Mouse (Mus musculus) lung, embryonic 14.5 days (tissue): ENCODE measurements around the gene Cops8. TPM values are rescaled to one million over a fixed set of nuclear protein-coding genes. Genes with fewer than 3 reads are reported as not detected.

ENCODE experiments used
- ATAC-seq: fragments of 200-750 bp; cut with Nextera tagmentation; 2 replicates; pipeline ENCODE4 v1.8.0; 2017; ENCODE audit warnings: mild to moderate bottlenecking, moderate TSS enrichment, moderate library complexity; ENCODE audit not compliant: insufficient read depth
- DNase-seq: peaks from one replicate; pipeline ENCODE4 v3.0.0-alpha.2; 2015
- H3K27ac ChIP-seq: fragments of 300-500 bp; sonication (generic); 2 replicates; pipeline ENCODE4 v1.5.1; 2014; ENCODE audit warnings: low read depth, mild to moderate bottlenecking, moderate library complexity
- H3K27me3 ChIP-seq: fragments of 300-500 bp; sonication (generic); 2 replicates; pipeline ENCODE4 v1.6.1; 2014; ENCODE audit warnings: low read length, control low read depth; ENCODE audit not compliant: insufficient read depth
- H3K36me3 ChIP-seq: fragments of 300-500 bp; sonication (generic); 2 replicates; pipeline ENCODE4 v1.6.1; 2014; ENCODE audit warnings: control low read depth; ENCODE audit not compliant: insufficient read depth
- H3K4me1 ChIP-seq: fragments of 300-500 bp; sonication (generic); 2 replicates; pipeline ENCODE4 v1.6.1; 2014; ENCODE audit warnings: antibody characterized with exemption, control low read depth; ENCODE audit not compliant: insufficient read depth
- H3K4me2 ChIP-seq: fragments of 300-500 bp; sonication (generic); 2 replicates; pipeline ENCODE4 v1.6.1; 2014; ENCODE audit warnings: mild to moderate bottlenecking
- H3K4me3 ChIP-seq: fragments of 300-500 bp; sonication (generic); 2 replicates; pipeline ENCODE4 v1.5.1; 2014; ENCODE audit warnings: low read depth, low read length
- H3K9ac ChIP-seq: fragments of 300-500 bp; sonication (generic); 2 replicates; pipeline ENCODE4 v1.6.1; 2014
- H3K9me3 ChIP-seq: fragments of 300-500 bp; sonication (generic); 2 replicates; pipeline ENCODE4 v1.6.1; 2016; ENCODE audit warnings: low read depth, low read length, control low read depth
- CTCF ChIP-seq: IDR thresholded peaks from 2 replicates; pipeline ENCODE4 v1.5.1; 2016; ENCODE audit warnings: antibody characterized with exemption, low read depth
- WGBS: fragments of 180-500 bp; shearing (Covaris S2); extraction: QIAGEN DNeasy Blood & Tissue Kit; methylation state at CpG from one replicate; pipeline ENCODE4 v1.1.7; 2014; 5-methylcytosine and 5-hydroxymethylcytosine counted together
- polyA plus RNA-seq: library from polyadenylated mRNA; unstranded; fragments of >200 nt; fragmentation: Nextera tagmentation; extraction: Ambion mirVana; gene quantifications from 2 replicates; pipeline ENCODE4 v1.2.1, GENCODE M21; 2014

Cops8 gene
- polyA plus RNA-seq, 1 experiment from 2014 or later: 157 TPM

GRCm38 (mm10) chr1:90574845-90575244 is 27.9 kb upstream of the Cops8 start:
- WGBS: 63% methylated on average over 3 of the region's 3 CpGs
- ATAC-seq: no peak

GRCm38 (mm10) chr1:90577417-90577816 is 25.4 kb upstream of the Cops8 start:
- no peak for DNase-seq
- Histone ChIP-seq H3K36me3 (no peaks in the 10 kb centered on the region), H3K27me3 (peaks cover 6% of the 10 kb centered on the region; the same call in 1 of the 2 replicates), H3K4me2 (no peak overlapping the region), H3K9me3 (no peaks in the 10 kb centered on the region), H3K4me3 (no peak overlapping the region), H3K4me1 (no peaks in the 10 kb centered on the region), H3K9ac (no peak overlapping the region), H3K27ac (no peak overlapping the region)
- no peak for ATAC-seq
- TF ChIP-seq CTCF: peak; percentile 24; the same call in 1 of the 2 replicates
- WGBS: 60% methylated on average over 5 of the region's 5 CpGs

More at GRCm38 (mm10) chr1:90574845-90575244, 27.9 kb upstream of the Cops8 start:
- no peak overlapping the region for H3K27ac ChIP-seq
- no peaks in the 10 kb centered on the region for H3K4me1 ChIP-seq
- H3K4me3 ChIP-seq: no peak overlapping the region
- no peak for TF ChIP-seq CTCF
- H3K9me3 ChIP-seq: no peaks in the 10 kb centered on the region
- H3K27me3 ChIP-seq: peaks cover 6% of the 10 kb centered on the region; the same call in 1 of the 2 replicates
- H3K4me2 ChIP-seq: no peak overlapping the region
- H3K36me3 ChIP-seq: no peaks in the 10 kb centered on the region
- no peak overlapping the region for H3K9ac ChIP-seq
- DNase-seq: no peak

- H3K9me3 ChIP-seq: no peaks in the 10 kb centered on the region
- H3K36me3 ChIP-seq: no peaks in the 10 kb centered on the region
- WGBS: 76% methylated on average over 7 of the region's 7 CpGs
- H3K9ac ChIP-seq: no peak overlapping the region
- H3K27ac ChIP-seq: no peak overlapping the region
- no peaks in the 10 kb centered on the region for H3K4me1 ChIP-seq
- H3K4me3 ChIP-seq: no peak overlapping the region
- no peak for ATAC-seq
- H3K4me2 ChIP-seq: no peak overlapping the region
- no peak for DNase-seq
- no peaks in the 10 kb centered on the region for H3K27me3 ChIP-seq
- TF ChIP-seq CTCF: no peak
Observed at GRCm38 (mm10) chr1:90582635-90583034, 20.1 kb upstream of the Cops8 start.

- DNase-seq (peak; percentile 95), ATAC-seq (peak; percentile 44; the same call in 1 of the 2 replicates)
- Histone ChIP-seq H3K36me3 (no peaks in the 10 kb centered on the region), H3K9ac (no peak overlapping the region), H3K27ac (no peak overlapping the region), H3K4me2 (no peak overlapping the region), H3K4me1 (no peaks in the 10 kb centered on the region), H3K4me3 (no peak overlapping the region), H3K9me3 (no peaks in the 10 kb centered on the region), H3K27me3 (peaks cover 6% of the 10 kb centered on the region; the same call in 1 of the 2 replicates)
- 56% methylated on average over 9 of the region's 9 CpGs for WGBS
- TF ChIP-seq CTCF: peak; percentile 81
Observed at GRCm38 (mm10) chr1:90588021-90588734, 14.6 kb upstream of the Cops8 start.

GRCm38 (mm10) chr1:90590797-90591196 is 12.0 kb upstream of the Cops8 start:
- peak; percentile 82 for DNase-seq
- no peak overlapping the region for H3K4me3 ChIP-seq
- H3K27ac ChIP-seq: no peak overlapping the region
- H3K9me3 ChIP-seq: no peaks in the 10 kb centered on the region
- WGBS: 49% methylated on average over 2 of the region's 2 CpGs
- H3K36me3 ChIP-seq: no peaks in the 10 kb centered on the region
- peaks cover 6% of the 10 kb centered on the region for H3K27me3 ChIP-seq
- peak; percentile 71 for TF ChIP-seq CTCF
- 0 out of 2 replicates have a peak, but pooled peaks have one; percentile 33 for ATAC-seq
- no peaks in the 10 kb centered on the region for H3K4me1 ChIP-seq
- H3K9ac ChIP-seq: no peak overlapping the region
- no peak overlapping the region for H3K4me2 ChIP-seq

- Histone ChIP-seq H3K4me2 (no peak overlapping the region), H3K4me1 (no peaks in the 10 kb centered on the region), H3K9ac (no peak overlapping the region), H3K27me3 (peaks cover 6% of the 10 kb centered on the region), H3K9me3 (no peaks in the 10 kb centered on the region), H3K36me3 (no peaks in the 10 kb centered on the region), H3K4me3 (no peak overlapping the region), H3K27ac (no peak overlapping the region)
- ATAC-seq (0 out of 2 replicates have a peak, but pooled peaks have one; percentile 62), DNase-seq (peak; percentile 94)
- peak; percentile 96 for TF ChIP-seq CTCF
- WGBS: 19% methylated on average over 6 of the region's 6 CpGs
Observed at GRCm38 (mm10) chr1:90592784-90593183, 10.0 kb upstream of the Cops8 start.

GRCm38 (mm10) chr1:90599226-90599625 is 3.6 kb upstream of the Cops8 start:
- H3K9ac ChIP-seq: no peak overlapping the region
- 0 out of 2 replicates have a peak, but pooled peaks cover 3% of the 10 kb centered on the region for H3K4me1 ChIP-seq
- ATAC-seq (no peak), DNase-seq (peak; percentile 42)
- no peaks in the 10 kb centered on the region for H3K9me3 ChIP-seq
- H3K4me3 ChIP-seq: no peak overlapping the region
- no peak overlapping the region for H3K27ac ChIP-seq
- 43% methylated on average over 3 of the region's 3 CpGs for WGBS
- no peaks in the 10 kb centered on the region for H3K36me3 ChIP-seq
- no peak overlapping the region for H3K4me2 ChIP-seq
- H3K27me3 ChIP-seq: no peaks in the 10 kb centered on the region; the same call in 1 of the 2 replicates
- no peak for TF ChIP-seq CTCF
